Mouse (Mus musculus): ENCODE data around the gene Ccdc167.

DNA sequence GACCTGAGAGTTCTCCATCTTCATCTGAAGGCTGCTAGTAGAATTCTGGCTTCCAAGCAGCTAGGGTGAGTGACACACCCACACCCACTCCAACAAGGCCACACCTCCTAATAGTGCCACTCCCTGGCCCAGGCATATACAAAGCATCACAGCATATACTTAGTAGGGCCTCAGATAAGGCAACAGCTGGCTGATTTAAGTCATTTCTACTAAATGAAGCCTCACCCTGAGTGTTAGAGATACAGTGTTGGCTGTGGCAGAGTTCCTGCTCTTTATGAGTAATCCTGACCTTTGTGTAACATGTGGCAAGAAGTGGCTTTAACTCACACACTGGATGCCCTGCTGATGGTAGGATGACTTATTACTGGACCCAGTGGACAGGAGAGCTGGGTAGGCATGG, 46.9 kb downstream of the Ccdc167 start:
- no peak for TF ChIP-seq POLR2A (IDR thresholded peaks at IDR 0.05; ENCODE audit: borderline replicate concordance, control insufficient read depth, low read depth, low read length)
- no peak for TF ChIP-seq CTCF (IDR thresholded peaks at IDR 0.05; ENCODE audit: control insufficient read depth, insufficient read depth, low read length)

Data from bone marrow, adult 2 months (tissue).